Mouse (Mus musculus) adrenal gland, postnatal 4 days (tissue): Measurements from ENCODE around the gene Cd96. TPM values are rescaled to one million over a fixed set of nuclear protein-coding genes. Genes with fewer than 3 reads are reported as not detected.
"Not testable (repeated sequence)": the region's sequence is repeated elsewhere in the genome, so short reads cannot be mapped to it uniquely, and the experiment has no call there.

Source experiments
- DNase-seq, 2 experiments: peaks; one replicate each; pipeline ENCODE4 v3.0.0; 2021 to 2022; ENCODE audit warnings: low spot score in 2 of 2, mixed read lengths in 2 of 2
- long read RNA-seq, 2 experiments: library from polyadenylated mRNA; stranded (forward); transcript quantifications; one replicate each; pipeline ENCODE4 v2.0.0; 2021
- total RNA-seq, 2 experiments: library from RNA; stranded (reverse); gene quantifications; 2 replicates each; pipeline ENCODE4 v1.2.3; 2021

Cd96 gene
- total RNA-seq: under 1 TPM in 1 of 2 experiments, not detected in 1; 0.23 TPM
- long read RNA-seq, experiment 1: 0 reads
- long read RNA-seq, experiment 2: 0 reads

DNA sequence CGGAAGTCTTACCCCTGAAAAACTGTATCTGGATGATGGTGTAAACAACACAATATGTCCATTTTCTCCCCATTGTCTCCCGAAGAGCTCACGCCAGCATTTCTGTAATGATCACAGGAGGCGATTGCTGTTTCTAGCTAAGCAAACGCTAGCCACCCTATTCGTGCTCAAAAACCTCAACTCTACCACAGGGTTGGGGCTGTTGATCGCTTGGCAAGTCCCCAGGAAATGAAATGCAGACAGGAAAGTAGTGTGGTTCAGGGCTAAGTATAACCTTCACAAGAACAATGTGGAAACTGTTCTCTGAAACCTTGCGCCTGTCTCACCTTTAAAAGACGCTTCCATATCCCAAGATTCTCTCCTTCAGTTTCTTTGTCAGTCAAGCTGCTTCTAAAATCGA, at the start of gene Cd96:
TSS of gene Cd96 (minus strand) at position 232 of the 400 bp plus-strand sequence.
- DNase-seq: no peak

DNA sequence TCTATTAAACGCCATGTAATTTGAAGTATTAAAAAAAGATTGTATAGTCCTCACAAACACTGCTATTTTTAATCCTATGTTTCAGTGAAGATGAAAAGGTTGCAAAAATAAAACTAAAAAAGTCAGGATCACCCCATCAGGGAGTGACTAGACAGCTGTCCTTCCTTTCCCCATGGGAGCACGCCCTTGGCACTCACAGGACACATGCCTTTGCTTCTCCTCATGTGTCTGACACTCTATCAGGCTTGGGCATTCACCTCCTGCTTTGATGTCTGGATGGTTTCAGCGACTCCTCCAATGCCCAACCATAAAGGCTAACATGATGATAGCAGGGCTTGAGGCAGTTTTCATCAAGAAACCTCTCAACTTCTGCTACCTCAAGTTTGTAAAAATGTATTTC, 46.9 kb upstream of the Cd96 start:
- DNase-seq: no peak

DNA sequence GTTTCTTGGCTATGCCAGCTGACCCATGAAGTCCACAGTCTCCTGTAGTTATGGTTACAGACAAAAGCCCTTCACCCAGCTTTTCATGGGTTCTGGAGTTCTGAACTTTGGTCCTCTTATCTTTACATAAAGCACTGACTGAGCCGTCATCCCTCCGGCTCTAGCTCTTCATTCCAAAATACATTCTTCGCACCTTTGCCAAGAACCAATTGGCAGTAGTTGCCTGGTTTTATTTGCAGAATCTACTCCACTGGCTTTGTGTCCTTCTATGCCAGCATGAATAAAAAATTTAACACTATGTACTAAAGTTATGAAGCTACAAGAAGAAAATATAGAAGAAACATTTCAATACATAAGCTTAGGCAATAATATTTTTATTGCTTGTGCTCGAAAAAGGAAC, 45.3 kb upstream of the Cd96 start:
- no peak for DNase-seq

- not testable (repeated sequence) for DNase-seq
Observed at GRCm38 (mm10) chr16:46154832-46155231, 34.8 kb upstream of the Cd96 start, which contains the start of gene Gm4737. Gene Gm4737 (minus strand): TSS chr16:46155077.

- DNase-seq: no peak
Observed at GRCm38 (mm10) chr16:46151141-46151540, 31.1 kb upstream of the Cd96 start.

GRCm38 (mm10) chr16:46148661-46149341, 28.8 kb upstream of the Cd96 start:
- no peak for DNase-seq

- no peak for DNase-seq
Observed at GRCm38 (mm10) chr16:46146962-46147361, 26.9 kb upstream of the Cd96 start.

DNA sequence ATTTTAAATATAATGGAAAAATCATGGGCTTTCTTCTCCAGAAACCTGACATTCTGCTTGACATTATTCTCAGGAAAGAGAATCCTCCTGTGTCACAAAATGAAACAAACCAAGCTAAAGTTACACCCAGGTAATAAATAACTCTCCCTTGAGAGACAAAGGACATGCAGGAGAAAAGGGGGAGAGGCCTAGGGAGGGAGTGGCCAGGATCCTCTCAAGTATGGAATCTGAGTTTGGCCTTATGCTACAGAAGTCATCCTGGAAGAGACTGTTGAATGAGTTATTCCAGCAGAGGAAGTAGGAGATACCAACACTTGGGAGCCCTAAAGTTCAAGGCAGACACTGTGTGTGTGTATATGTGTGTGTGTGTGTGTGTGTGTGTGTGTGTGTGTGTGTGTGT, 2.2 kb upstream of the Cd96 start:
- DNase-seq: no peak

- no peak for DNase-seq
Observed at GRCm38 (mm10) chr16:46121420-46121819, 1.4 kb upstream of the Cd96 start.

GRCm38 (mm10) chr16:46120607-46121006, 556 bp upstream of the Cd96 start:
- no peak for DNase-seq

- no peak for DNase-seq
Observed at GRCm38 (mm10) chr16:46117645-46118044, 2.4 kb downstream of the Cd96 start.

- DNase-seq: no peak
Observed at GRCm38 (mm10) chr16:46114727-46115126, 5.3 kb downstream of the Cd96 start.

DNA sequence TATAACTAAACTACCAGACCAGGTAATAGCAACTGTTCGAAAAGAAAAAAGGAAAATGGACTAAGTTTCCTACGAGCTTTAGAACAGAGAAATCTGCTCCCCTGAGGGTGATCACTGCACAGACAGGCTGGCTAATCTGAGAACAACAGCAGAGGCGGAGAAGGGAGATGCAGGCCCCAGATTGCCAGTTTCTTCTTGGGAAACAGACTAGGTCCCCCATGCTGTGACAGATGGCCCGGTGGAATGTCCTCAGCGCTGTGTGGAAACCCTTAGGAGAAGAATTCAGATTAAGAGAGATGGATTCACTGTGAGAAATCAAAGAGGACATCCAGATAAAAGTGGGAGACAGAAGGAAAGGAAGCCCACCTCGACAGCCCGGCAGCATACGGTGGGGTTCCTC, 10.5 kb downstream of the Cd96 start:
- no peak for DNase-seq

GRCm38 (mm10) chr16:46107431-46107830, 12.6 kb downstream of the Cd96 start:
- no peak for DNase-seq

GRCm38 (mm10) chr16:46104491-46104890, 15.6 kb downstream of the Cd96 start:
- DNase-seq: no peak

DNA sequence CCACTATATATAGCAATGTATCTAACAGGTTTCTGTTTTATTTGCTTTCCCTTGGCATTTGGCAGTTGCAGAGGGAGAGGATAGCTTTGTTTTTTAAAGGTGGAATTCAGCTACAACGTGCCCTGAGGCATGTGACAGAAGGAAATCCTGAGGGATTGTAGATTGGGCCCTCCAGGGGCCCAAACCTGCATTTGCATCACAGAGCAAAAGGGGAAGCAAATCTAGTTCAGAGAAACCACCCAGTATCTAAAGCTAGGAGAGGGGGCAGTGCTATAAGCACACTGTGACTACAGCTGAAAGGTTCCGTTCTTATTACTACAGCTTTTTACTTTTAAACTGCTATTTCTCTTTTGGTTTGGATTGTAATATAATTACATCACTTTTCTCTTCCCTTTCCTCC, 18.3 kb downstream of the Cd96 start:
- no peak for DNase-seq

DNA sequence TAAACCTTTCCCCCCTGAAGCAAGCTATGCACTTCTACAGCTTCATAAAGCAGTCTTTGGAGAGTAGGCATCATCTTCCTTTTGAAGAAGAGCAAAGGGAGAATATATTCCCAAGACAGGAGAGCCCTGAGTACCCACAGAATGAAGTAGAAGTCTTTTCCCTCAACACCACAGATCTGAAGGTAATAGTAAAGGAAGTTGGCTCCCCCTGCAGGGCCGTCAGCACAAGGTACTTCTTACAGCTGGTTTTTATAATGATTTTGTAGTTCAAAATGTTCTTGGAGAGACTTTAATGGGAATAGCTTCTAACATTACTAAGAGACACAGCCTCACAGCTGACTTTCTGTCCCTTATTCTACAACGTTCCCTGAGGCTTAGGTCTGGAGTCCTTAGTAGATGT, 19.8 kb downstream of the Cd96 start:
- DNase-seq: no peak

GRCm38 (mm10) chr16:46097421-46097820, 22.6 kb downstream of the Cd96 start:
- DNase-seq: no peak

GRCm38 (mm10) chr16:46094478-46094877, 25.6 kb downstream of the Cd96 start:
- DNase-seq: peak in 1 of 2 experiments; percentile 8

DNA sequence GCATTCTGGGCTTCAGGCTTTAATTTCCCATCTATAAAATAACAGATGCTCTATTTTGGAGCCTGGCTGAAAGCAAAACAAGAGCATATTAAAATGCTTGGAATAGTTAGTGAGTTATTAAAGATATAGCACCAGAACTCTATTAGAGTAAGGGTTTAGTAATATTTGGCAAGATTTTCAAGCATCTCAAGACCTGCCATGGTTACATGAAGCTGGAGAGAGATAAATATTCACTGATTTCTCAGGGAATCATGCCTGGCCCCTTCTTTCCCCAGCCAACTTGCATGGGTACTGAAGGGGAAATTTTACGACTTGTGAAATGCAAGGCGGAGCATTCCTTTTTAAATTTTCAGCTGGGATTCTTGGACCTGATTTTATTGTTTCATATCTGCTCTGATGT, 27.1 kb downstream of the Cd96 start:
- DNase-seq: no peak

DNA sequence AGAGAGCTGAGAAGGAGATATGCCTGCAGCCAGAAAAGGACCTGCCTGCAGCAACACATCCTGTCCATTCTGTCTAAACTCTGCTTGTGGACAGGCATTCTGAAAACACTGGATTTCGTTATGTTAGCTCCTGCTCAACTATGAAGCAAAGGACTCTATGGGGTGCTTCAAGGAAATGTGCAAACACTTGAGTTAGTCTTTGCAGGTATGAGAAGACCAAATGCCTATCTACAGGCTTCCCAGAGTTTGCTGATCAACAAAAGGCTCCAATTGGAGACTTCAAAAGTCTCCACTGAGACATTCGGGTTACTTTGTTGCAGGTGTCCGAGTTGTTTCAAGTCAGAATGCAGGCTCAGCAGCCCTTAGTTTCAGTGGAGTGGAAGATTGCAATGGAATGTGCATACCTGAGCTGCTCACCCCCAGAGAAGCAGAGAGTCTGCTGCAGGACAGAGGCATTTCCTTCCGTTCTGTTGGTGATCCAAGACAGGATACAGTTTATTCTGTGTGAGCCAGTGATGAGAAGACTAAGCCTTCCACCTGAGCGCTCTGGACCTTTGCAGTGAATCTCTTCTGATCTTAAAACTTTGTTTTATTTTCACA, 33.1 kb downstream of the Cd96 start:
- no peak for DNase-seq

GRCm38 (mm10) chr16:46068000-46068399, 52.1 kb downstream of the Cd96 start:
- DNase-seq: no peak

DNA sequence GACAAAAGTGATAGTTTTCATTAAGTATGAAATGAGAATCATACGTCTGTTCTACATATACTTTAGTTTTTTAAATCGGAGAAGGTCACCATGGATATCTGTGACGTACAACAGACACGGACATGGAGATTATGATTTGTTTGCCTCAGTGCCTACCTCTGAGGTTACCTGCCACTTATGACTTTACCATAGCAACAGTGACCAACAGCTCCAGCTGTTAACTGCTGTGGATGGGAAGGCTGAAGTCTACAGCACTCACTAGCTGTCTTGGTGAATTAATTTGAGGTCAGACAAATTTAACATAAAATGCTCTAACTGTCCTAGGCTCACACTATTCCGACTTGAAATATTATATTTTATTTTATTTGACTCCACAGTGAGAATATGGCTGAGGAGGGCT, 56.8 kb downstream of the Cd96 start:
- no peak for DNase-seq
